In the genomic region with DNA sequence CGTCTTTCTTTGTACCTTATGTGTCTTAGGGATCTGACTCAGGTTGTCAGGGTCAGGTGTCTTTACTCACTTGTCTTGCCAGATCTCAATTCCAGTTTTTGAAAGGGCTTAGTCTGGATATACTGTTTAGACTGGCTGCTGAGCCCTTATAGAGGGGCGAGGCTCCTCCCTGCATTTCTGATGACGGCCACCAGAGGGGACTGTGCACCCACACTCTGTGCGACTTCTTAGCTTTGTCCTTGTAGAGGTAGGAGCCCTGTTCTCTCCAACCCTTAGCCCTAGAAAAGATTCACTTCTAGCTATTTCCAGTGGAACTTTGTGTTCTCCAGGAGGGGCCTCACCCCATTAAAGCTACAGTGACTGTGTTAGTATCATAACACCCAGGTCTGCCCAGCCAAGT, we compare ENCODE assay signal across 7 mouse cellular contexts.
A peak's percentile ranks its signal among the peaks of the same experiment; 100 is the strongest.
DNase-seq lines count a peak whose midpoint lies in the region; ATAC-seq and TF ChIP-seq lines count a peak whose summit lies in the region.

No protein-coding gene starts in this region.

- no peaks in the 10 kb centered on the region for H3K36me3 ChIP-seq in limb, embryonic 12.5 days
- no peaks in the 10 kb centered on the region for H3K36me3 ChIP-seq in midbrain, postnatal 0 days (ENCODE audit: insufficient read depth, low read length)

- TF ChIP-seq CTCF in midbrain, postnatal 0 days (IDR thresholded peaks at IDR 0.05): peak; percentile 99

- peak; percentile 78 to 80 for DNase-seq in cerebellum, postnatal 4 days (ENCODE audit: low spot score in 2 of 2)
- peak; percentile 68 for DNase-seq in gastrocnemius, postnatal 25 days
- DNase-seq in kidney, adult 8-10 months: peak; percentile 75 to 88
- peak; percentile 81 for DNase-seq in midbrain, postnatal 0 days (ENCODE audit: low spot score)
- peak; percentile 46 to 80 for DNase-seq in spleen, postnatal 10 days (ENCODE audit: low spot score in 2 of 2)

- H3K4me3 ChIP-seq in limb, embryonic 12.5 days (replicated peaks): no peak overlapping the region
- H3K4me3 ChIP-seq in midbrain, postnatal 0 days (ENCODE audit: low read depth, low read length): no peak overlapping the region

- WGBS in limb, embryonic 12.5 days: 7% methylated on average over 4 of the region's 4 CpGs
- WGBS in midbrain, postnatal 0 days: 10% methylated on average over 4 of the region's 4 CpGs

- H3K4me1 ChIP-seq in limb, embryonic 12.5 days (replicated peaks): peaks cover 25% of the 10 kb centered on the region
- H3K4me1 ChIP-seq in midbrain, postnatal 0 days (ENCODE audit: insufficient read depth, low read length): no peaks in the 10 kb centered on the region

- H3K27ac ChIP-seq in limb, embryonic 12.5 days: no peak overlapping the region
- no peak overlapping the region for H3K27ac ChIP-seq in midbrain, postnatal 0 days (ENCODE audit: low read depth, low read length)

- H3K4me2 ChIP-seq in limb, embryonic 12.5 days: no peak overlapping the region
- no peak overlapping the region for H3K4me2 ChIP-seq in midbrain, postnatal 0 days (ENCODE audit: low read depth, low read length, poor library complexity, severe bottlenecking)

- no peaks in the 10 kb centered on the region for H3K27me3 ChIP-seq in limb, embryonic 12.5 days
- no peaks in the 10 kb centered on the region for H3K27me3 ChIP-seq in midbrain, postnatal 0 days (ENCODE audit: insufficient read depth, low read length)

- H3K9me3 ChIP-seq in limb, embryonic 12.5 days: no peaks in the 10 kb centered on the region
- no peaks in the 10 kb centered on the region for H3K9me3 ChIP-seq in midbrain, postnatal 0 days (ENCODE audit: low read length)

- peak; percentile 90 for ATAC-seq in activated CD4-positive, CD25-positive, alpha-beta regulatory T cell, adult 4 months
- peak; percentile 33; the same call in 1 of the 2 replicates for ATAC-seq in limb, embryonic 12.5 days (ENCODE audit: insufficient number of reproducible peaks, insufficient read depth, low FRiP score, low TSS enrichment, low read depth)
- ATAC-seq in midbrain, postnatal 0 days (ENCODE audit: low FRiP score): peak; percentile 54; the same call in 1 of the 2 replicates

- no peak overlapping the region for H3K9ac ChIP-seq in limb, embryonic 12.5 days (replicated peaks)
- H3K9ac ChIP-seq in midbrain, postnatal 0 days (replicated peaks; ENCODE audit: low read length, poor library complexity, severe bottlenecking): no peak overlapping the region

Comparison
In these comparisons a context has a peak if more than half of its experiments do, and no peak if none do; other contexts are left out.
1. ATAC-seq: peak in every context shown above with its lines; median percentile 90 in activated CD4-positive, CD25-positive, alpha-beta regulatory T cell, adult 4 months; 54 in midbrain, postnatal 0 days; 33 in limb, embryonic 12.5 days.